Mouse (Mus musculus) embryonic facial prominence, embryonic 10.5 days (tissue): Measurements from ENCODE around the gene Rffl. TPM values are rescaled to one million over a fixed set of nuclear protein-coding genes. Genes with fewer than 3 reads are reported as not detected.

Experiments
- DNase-seq: peaks from one replicate; pipeline ENCODE4 v3.0.0-alpha.2; 2017; ENCODE audit warnings: low spot score
- H3K27ac ChIP-seq: fragments of 300-500 bp; sonication (generic); replicated peaks from 2 replicates; pipeline ENCODE4 v1.5.1; 2016; ENCODE audit warnings: mild to moderate bottlenecking
- H3K27me3 ChIP-seq: fragments of 300-500 bp; sonication (generic); replicated peaks from 2 replicates; pipeline ENCODE4 v1.6.1; 2016; ENCODE audit warnings: low read depth, mild to moderate bottlenecking; ENCODE audit not compliant: poor library complexity, severe bottlenecking
- H3K36me3 ChIP-seq: fragments of 300-500 bp; sonication (generic); replicated peaks from 2 replicates; pipeline ENCODE4 v1.6.1; 2016; ENCODE audit warnings: mild to moderate bottlenecking, moderate library complexity
- H3K4me1 ChIP-seq: fragments of 300-500 bp; sonication (generic); 2 replicates; pipeline ENCODE4 v1.6.1; 2016
- H3K4me3 ChIP-seq: fragments of 300-500 bp; sonication (generic); 2 replicates; pipeline ENCODE4 v1.5.1; 2016; ENCODE audit warnings: mild to moderate bottlenecking, moderate library complexity
- H3K9me3 ChIP-seq: fragments of 300-500 bp; sonication (generic); 2 replicates; pipeline ENCODE4 v1.6.1; 2016; ENCODE audit warnings: mild to moderate bottlenecking
- WGBS: fragments of 180-500 bp; shearing (Covaris S2); methylation state at CpG from one replicate; pipeline ENCODE4 v1.1.7; 2016; 5-methylcytosine and 5-hydroxymethylcytosine counted together
- polyA plus RNA-seq: library from polyadenylated mRNA; unstranded; fragments of >200 nt; fragmentation: Nextera tagmentation; extraction: Ambion mirVana; gene quantifications from 2 replicates; pipeline ENCODE4 v1.2.1, GENCODE M21; 2016

Gene Rffl
- polyA plus RNA-seq = 11.3 and 11.5 TPM in 2 replicates

DNA sequence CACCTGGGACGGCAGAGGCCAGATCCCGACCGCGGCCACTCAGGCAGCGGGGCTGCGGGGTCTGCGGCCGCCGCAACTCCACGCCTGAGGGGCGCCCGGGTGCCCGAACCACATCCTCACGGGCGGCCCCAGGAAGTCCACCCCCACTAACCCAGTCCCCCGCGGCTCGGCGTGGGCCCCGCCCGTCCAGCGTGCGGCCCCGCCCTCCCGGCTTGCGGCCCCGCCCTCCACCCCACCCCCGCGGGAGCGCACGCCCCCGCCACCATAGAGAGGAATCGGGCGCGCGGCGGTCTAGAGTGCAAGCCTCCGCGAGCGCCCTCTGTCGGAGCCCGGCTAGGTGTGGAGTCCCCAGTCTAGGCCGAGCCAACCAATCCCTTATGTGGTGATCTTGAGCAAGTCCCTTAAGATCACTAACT lies at the start of gene Rffl:
Gene Rffl (minus strand): TSS at position 180 of the 416 bp plus-strand sequence.
- peak within 1 kb of the TSS; percentile 88 for H3K4me3 ChIP-seq
- no peaks in the 10 kb centered on the region for H3K9me3 ChIP-seq
- no peaks in the 10 kb centered on the region for H3K27me3 ChIP-seq
- WGBS = under 1% methylated on average over 43 of the region's 43 CpGs
- H3K4me1 ChIP-seq = peaks cover 12% of the 10 kb centered on the region
- peak within 1 kb of the TSS; percentile 85 for H3K27ac ChIP-seq
- H3K36me3 ChIP-seq = no peaks in the 10 kb centered on the region
- peak; percentile 95 for DNase-seq

DNA sequence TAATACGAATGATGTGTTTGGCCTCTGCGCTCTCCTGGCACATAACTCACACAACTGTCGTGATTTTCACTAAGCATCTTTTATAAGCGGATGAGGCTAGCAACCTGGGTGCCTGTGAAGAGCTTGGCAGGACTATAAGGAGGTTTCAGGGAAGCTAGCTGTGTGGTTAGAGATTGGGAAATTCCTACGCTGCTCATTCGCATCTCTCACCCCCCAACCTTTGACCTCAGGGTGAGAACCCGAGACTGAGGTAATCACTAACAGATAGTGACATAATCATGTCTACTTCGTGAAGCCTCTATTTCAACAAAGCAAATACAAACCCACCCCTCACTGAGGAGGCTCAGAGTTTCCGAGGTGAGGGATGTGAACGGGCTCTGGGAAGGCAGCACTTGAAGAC lies 49.8 kb upstream of the Rffl start:
- WGBS = 47% methylated on average over 10 of the region's 10 CpGs
- no peak for DNase-seq
- H3K4me1 ChIP-seq = no peaks in the 10 kb centered on the region
- H3K36me3 ChIP-seq = no peaks in the 10 kb centered on the region
- no peak overlapping the region for H3K4me3 ChIP-seq
- H3K27me3 ChIP-seq = peaks cover 52% of the 10 kb centered on the region
- H3K27ac ChIP-seq = no peak overlapping the region
- no peaks in the 10 kb centered on the region for H3K9me3 ChIP-seq

GRCm38 (mm10) chr11:82914711-82915352 lies 43.8 kb upstream of the Rffl start:
- H3K27me3 ChIP-seq = peaks cover 49% of the 10 kb centered on the region
- peak overlapping the region; percentile 41 for H3K4me3 ChIP-seq
- 9% methylated on average over 16 of the region's 16 CpGs for WGBS
- H3K9me3 ChIP-seq = no peaks in the 10 kb centered on the region
- H3K36me3 ChIP-seq = no peaks in the 10 kb centered on the region
- DNase-seq = peak; percentile 86
- H3K27ac ChIP-seq = no peak overlapping the region
- H3K4me1 ChIP-seq = peaks cover 5% of the 10 kb centered on the region; the same call in 1 of the 2 replicates

DNA sequence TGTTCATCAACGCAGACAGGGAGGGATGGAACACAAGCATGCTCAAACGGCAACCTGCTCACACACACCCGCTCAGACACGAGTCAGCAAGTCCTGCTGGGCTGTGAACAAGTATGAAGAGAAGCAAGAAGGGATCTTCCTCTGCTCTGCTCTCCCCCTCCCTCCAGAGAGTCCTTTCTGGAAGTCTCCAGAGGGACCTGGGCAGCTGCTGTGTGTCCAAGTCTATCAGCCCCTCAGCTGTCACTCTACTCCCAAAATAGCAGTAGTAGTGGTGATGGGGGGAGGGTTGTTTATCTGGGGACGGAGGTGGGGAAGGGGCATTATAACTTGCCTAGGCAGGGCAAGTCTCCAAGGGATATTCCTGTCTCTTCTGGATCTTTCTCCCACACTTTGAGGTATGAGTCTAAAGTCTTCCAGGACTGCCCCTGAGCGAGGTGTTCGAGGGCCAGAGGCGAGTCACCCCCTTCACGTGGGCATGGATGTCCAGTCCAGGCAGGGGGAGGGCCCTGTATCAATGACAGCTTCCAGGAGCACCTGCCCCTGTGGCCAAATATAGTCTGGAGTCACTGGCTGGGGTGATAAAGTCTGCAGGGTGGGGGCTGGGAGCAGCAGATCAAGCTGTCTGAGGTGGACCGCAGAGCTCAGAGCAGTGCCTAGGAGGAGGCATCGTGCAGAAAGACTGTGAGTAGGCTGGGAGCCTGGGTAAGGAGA lies 39.8 kb upstream of the Rffl start:
- no peak overlapping the region for H3K27ac ChIP-seq
- 82% methylated on average over 11 of the region's 11 CpGs for WGBS
- no peak overlapping the region for H3K4me3 ChIP-seq
- H3K9me3 ChIP-seq = no peaks in the 10 kb centered on the region
- no peak for DNase-seq
- peaks cover 41% of the 10 kb centered on the region for H3K27me3 ChIP-seq
- H3K4me1 ChIP-seq = peaks cover 17% of the 10 kb centered on the region
- peaks cover 13% of the 10 kb centered on the region for H3K36me3 ChIP-seq

DNA sequence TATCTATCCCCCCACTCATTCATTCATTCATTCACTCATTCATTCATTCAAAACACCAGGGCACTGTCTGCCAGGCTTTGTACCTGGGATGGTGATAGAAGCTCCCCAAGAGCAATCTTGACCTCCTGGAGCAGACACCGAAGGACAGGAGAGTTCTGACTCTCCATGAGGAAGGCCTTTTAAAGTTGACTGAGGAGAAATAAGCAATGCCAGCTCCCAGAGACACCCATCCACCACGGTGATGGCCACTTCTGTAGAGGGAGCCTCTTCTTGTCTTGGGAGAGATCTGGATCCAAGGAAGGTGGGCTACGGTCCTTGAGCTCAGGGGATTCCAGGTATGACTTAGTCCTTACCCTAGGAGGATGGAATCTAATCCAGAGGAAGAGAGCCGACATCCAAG lies 39.2 kb upstream of the Rffl start, which contains the start of gene Unc45b:
Gene Unc45b (plus strand): TSS at position 301 of the 400 bp plus-strand sequence.
- Histone ChIP-seq H3K9me3 (no peaks in the 10 kb centered on the region), H3K4me1 (peaks cover 17% of the 10 kb centered on the region), H3K27me3 (peaks cover 41% of the 10 kb centered on the region), H3K27ac (no peak within 1 kb of the TSS), H3K36me3 (peaks cover 19% of the 10 kb centered on the region), H3K4me3 (no peak within 1 kb of the TSS)
- no peak for DNase-seq
- WGBS = 89% methylated on average over 4 of the region's 4 CpGs

DNA sequence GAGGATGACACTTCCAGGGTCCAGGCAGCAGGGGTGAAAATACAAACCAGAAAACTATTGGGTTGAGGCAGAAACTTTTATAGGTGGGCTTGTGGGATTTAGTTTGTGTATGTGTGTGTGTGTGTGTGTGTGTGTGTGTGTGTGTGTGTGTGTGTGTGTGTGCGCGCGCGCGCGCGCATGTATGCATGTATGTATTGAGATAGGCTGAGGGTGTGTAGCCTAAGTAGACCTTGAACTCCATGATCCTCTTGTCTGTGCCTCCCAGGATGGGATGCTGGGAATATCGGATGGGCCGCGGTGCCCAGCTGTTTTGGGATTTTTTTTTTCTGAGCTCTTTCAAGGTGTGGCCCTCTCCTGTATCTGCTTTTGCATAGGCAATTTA lies 37.6 kb upstream of the Rffl start:
- no peaks in the 10 kb centered on the region for H3K9me3 ChIP-seq
- peaks cover 35% of the 10 kb centered on the region for H3K27me3 ChIP-seq
- 50% methylated on average over 10 of the region's 10 CpGs for WGBS
- no peak for DNase-seq
- H3K4me1 ChIP-seq = peaks cover 12% of the 10 kb centered on the region
- peak overlapping the region; percentile 86 for H3K27ac ChIP-seq
- peaks cover 35% of the 10 kb centered on the region for H3K36me3 ChIP-seq
- peak overlapping the region; percentile 90 for H3K4me3 ChIP-seq

DNA sequence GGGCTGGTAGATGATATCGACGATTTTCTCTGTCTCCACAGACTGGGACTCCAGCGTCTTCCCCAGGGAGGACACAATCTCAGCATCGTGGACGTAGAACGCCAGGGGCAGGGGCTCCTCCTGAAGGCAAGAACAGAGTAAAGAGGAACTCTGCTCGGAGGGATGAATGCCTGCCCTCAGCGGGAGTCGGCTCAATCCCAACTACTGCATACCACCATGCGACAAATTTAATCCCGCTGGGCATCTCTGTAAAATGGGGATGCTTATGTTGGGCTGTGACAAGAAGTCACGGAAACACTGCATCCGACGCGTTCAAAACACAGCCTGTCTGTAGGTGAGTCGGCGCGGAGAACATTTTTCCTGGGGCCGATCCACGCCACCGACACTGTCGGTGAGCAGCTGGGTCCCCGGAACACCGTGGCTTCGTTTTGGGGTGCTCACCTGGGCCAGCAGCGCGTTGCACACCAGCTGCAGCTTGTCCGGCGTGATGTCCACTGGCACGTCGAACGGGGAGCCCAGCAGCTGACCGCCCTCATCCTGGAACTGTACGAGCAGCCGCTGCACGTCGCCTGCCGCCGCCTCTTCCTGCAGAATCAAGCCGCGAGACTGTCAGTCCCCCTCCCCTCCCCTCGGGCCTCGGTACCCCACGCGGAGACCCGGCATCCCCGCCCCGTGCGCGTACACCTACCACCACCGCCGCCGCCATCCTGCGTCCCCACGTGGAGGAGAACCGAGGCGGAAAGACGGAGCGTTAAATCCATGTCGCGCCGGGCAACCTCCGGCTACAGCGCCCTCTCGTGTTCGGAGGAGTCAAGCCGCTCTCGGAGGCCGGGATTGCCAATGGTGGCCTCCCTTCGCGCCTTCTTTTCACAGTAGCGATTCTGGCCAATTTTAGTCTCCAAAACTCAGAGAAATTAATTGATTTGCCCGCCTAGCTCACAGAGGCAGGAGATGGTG lies 36.9 kb upstream of the Rffl start, which contains the start of gene Nle1:
Gene Nle1 (minus strand): TSS at position 761 of the 957 bp plus-strand sequence.
- H3K27ac ChIP-seq = peak within 1 kb of the TSS; percentile 86
- 2% methylated on average over 73 of the region's 73 CpGs for WGBS

GRCm38 (mm10) chr11:82905816-82906215 lies 34.8 kb upstream of the Rffl start:
- H3K36me3 ChIP-seq = peaks cover 63% of the 10 kb centered on the region
- H3K27ac ChIP-seq = no peak overlapping the region
- 91% methylated on average over 5 of the region's 5 CpGs for WGBS

More for the DNA sequence above, 36.9 kb upstream of the Rffl start, which contains the start of gene Nle1:
- DNase-seq = peak; percentile 94
- Histone ChIP-seq H3K4me1 (peaks cover 12% of the 10 kb centered on the region), H3K36me3 (peaks cover 42% of the 10 kb centered on the region), H3K4me3 (peak within 1 kb of the TSS; percentile 90), H3K27me3 (peaks cover 29% of the 10 kb centered on the region), H3K9me3 (no peaks in the 10 kb centered on the region)

GRCm38 (mm10) chr11:82904952-82905351 lies 33.9 kb upstream of the Rffl start:
- Histone ChIP-seq H3K36me3 (peaks cover 72% of the 10 kb centered on the region), H3K27ac (no peak overlapping the region), H3K4me3 (no peak overlapping the region), H3K27me3 (0 out of 2 replicates have a peak, but pooled peaks cover 6% of the 10 kb centered on the region), H3K9me3 (no peaks in the 10 kb centered on the region), H3K4me1 (peaks cover 12% of the 10 kb centered on the region)
- WGBS = 68% methylated on average over 8 of the region's 8 CpGs
- DNase-seq = no peak

More at GRCm38 (mm10) chr11:82905816-82906215, 34.8 kb upstream of the Rffl start:
- Histone ChIP-seq H3K4me3 (no peak overlapping the region), H3K4me1 (peaks cover 12% of the 10 kb centered on the region), H3K9me3 (no peaks in the 10 kb centered on the region), H3K27me3 (peaks cover 13% of the 10 kb centered on the region; the same call in 1 of the 2 replicates)
- no peak for DNase-seq

DNA sequence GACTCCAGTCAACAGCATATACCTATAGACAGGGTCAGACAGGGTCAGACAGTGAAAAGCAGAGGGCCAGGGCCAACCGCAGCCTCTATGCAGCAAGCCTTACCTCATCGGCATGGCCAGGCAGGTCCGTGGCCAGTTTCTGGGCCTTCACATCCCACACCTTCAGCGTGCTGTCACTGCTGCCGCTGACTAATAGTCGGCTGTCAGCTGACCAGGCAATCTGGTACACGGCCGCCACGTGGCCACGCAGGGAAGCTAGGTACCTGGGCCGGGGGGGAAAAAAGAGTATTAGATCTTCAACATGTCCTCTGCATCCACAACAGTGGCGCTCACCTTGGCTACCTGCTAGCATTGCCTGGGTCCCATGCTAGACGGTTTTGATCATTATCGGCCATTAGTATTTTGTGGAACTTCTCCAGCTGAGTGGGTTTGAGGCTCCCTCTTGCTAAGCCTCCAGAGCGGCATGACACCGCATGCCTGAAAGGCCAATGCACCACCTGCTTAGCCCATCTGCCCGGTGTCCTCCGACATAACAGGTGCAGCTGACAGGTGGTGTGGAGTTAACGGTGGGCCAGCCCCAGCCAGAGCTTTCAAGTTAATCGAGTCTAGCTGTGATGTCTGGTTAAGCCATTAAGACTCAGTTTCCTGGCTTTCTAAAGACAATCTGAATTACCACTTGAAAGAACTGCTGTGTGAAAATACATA lies 30.7 kb upstream of the Rffl start:
- DNase-seq = no peak
- no peak overlapping the region for H3K4me3 ChIP-seq
- peaks cover 96% of the 10 kb centered on the region for H3K36me3 ChIP-seq
- no peaks in the 10 kb centered on the region for H3K27me3 ChIP-seq
- 97% methylated on average over 20 of the region's 20 CpGs for WGBS
- no peaks in the 10 kb centered on the region for H3K4me1 ChIP-seq
- H3K27ac ChIP-seq = no peak overlapping the region
- H3K9me3 ChIP-seq = no peaks in the 10 kb centered on the region

DNA sequence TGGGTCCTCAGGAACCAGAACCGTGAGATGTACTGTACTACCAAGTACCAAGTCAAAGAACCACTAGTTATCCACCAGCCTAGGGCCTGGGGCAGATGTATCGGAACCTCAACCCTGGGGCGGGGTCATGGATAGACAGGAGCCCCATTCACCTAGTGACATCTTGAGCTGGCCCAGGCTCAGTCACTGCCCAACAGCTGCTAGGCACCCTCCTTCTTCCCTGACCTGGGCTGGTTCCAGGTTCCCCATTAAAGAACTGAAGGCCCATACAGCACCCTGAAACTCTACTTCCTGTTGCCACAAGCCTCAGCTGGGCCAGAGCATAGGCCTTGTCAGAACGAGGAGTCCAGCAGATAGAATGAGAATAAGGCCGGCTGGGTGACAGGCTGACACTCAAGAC lies 28.7 kb upstream of the Rffl start:
- H3K27ac ChIP-seq = no peak overlapping the region
- WGBS = 95% methylated on average over 5 of the region's 5 CpGs
- H3K9me3 ChIP-seq = no peaks in the 10 kb centered on the region
- H3K27me3 ChIP-seq = no peaks in the 10 kb centered on the region
- no peak for DNase-seq
- H3K4me1 ChIP-seq = no peaks in the 10 kb centered on the region
- H3K36me3 ChIP-seq = peaks cover 76% of the 10 kb centered on the region
- no peak overlapping the region for H3K4me3 ChIP-seq
